Mouse (Mus musculus) forebrain, embryonic 10.5 days (tissue): ENCODE measurements at regions not wholly inside any gene's neighbourhood (a gene's known extent, or its start where the extent isn't known, plus 50 kb on each side); places are given as distances from the start of the nearest gene placed in this dataset.

Source experiments
- DNase-seq: peaks from one replicate; pipeline ENCODE4 v3.0.0-alpha.2; 2017; ENCODE audit warnings: low spot score; ENCODE audit errors: extremely low spot score
- H3K27ac ChIP-seq: fragments of 300-500 bp; sonication (generic); 2 replicates; pipeline ENCODE4 v1.5.1; 2016; ENCODE audit warnings: mild to moderate bottlenecking
- H3K27me3 ChIP-seq: fragments of 300-500 bp; sonication (generic); 2 replicates; pipeline ENCODE4 v1.6.1; 2016; ENCODE audit warnings: mild to moderate bottlenecking; ENCODE audit not compliant: poor library complexity, severe bottlenecking
- H3K36me3 ChIP-seq: fragments of 300-500 bp; sonication (generic); replicated peaks from 2 replicates; pipeline ENCODE4 v1.6.1; 2016; ENCODE audit warnings: mild to moderate bottlenecking, moderate library complexity
- H3K4me1 ChIP-seq: fragments of 300-500 bp; sonication (generic); 2 replicates; pipeline ENCODE4 v1.6.1; 2016
- H3K4me3 ChIP-seq: fragments of 300-500 bp; sonication (generic); 2 replicates; pipeline ENCODE4 v1.5.1; 2016; ENCODE audit warnings: mild to moderate bottlenecking, moderate library complexity
- H3K9me3 ChIP-seq: fragments of 300-500 bp; sonication (generic); 2 replicates; pipeline ENCODE4 v1.6.1; 2016; ENCODE audit warnings: mild to moderate bottlenecking, moderate library complexity
- WGBS: fragments of 180-500 bp; shearing (Covaris S2); methylation state at CpG from one replicate; pipeline ENCODE4 v1.1.7; 2016; 5-methylcytosine and 5-hydroxymethylcytosine counted together

GRCm38 (mm10) chr9:87968190-87969082 lies 237.4 kb upstream of the Tbx18 start:
- WGBS = 67% methylated on average over 5 of the region's 5 CpGs
- H3K4me3 ChIP-seq = no peak overlapping the region
- H3K36me3 ChIP-seq = no peaks in the 10 kb centered on the region

DNA sequence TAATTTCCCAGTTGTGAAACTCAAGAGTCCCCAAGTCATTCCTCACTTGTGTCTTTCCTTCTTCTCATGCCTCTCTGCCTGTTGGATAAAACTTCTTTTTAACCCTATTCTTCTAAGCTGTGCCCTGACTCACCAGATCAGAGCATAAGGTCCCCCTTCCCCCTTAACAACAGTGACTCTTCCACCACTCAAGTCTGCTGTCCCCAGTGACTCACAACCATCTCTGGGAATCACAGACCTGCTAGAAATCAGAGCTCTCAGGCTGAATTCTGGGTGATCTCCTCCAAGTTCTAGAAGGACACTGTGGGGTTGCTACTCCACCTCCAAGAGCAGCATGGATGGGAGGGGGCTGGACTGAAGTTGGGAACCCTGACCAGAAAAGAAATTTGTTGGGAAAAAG lies 239.5 kb upstream of the Tbx18 start:
- Histone ChIP-seq H3K4me1 (no peaks in the 10 kb centered on the region), H3K36me3 (no peaks in the 10 kb centered on the region), H3K4me3 (no peak overlapping the region), H3K27ac (no peak overlapping the region), H3K9me3 (no peaks in the 10 kb centered on the region), H3K27me3 (no peaks in the 10 kb centered on the region)
- no peak for DNase-seq

More at GRCm38 (mm10) chr9:87968190-87969082, 237.4 kb upstream of the Tbx18 start:
- Histone ChIP-seq H3K4me1 (no peaks in the 10 kb centered on the region), H3K27me3 (no peaks in the 10 kb centered on the region), H3K9me3 (no peaks in the 10 kb centered on the region), H3K27ac (no peak overlapping the region)
- no peak for DNase-seq

DNA sequence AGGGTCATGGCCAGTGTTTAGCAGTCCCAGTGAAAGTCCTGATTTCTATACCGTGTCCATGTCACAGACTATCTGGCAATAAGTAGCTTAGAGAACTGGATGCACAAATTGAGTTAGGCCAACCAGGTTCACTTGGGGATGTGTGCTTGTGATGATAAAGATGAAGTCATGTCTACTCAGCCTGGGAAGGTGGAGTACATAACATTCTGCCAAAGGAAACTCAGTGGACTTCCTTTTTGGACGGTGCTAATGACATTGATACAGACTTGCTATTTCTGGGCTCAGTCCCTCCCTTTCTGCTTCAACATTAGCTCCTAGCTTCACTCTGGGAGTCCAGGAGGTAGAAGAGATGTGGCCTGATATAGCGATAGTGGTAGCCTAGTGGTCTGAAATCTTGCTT lies 240.7 kb upstream of the Tbx18 start:
- no peak for DNase-seq
- H3K36me3 ChIP-seq = no peaks in the 10 kb centered on the region
- no peak overlapping the region for H3K27ac ChIP-seq
- 91% methylated on average over 3 of the region's 3 CpGs for WGBS
- H3K4me1 ChIP-seq = no peaks in the 10 kb centered on the region
- no peaks in the 10 kb centered on the region for H3K27me3 ChIP-seq
- H3K9me3 ChIP-seq = no peaks in the 10 kb centered on the region
- H3K4me3 ChIP-seq = no peak overlapping the region

GRCm38 (mm10) chr9:87973531-87973930 lies 242.5 kb upstream of the Tbx18 start:
- Histone ChIP-seq H3K27ac (no peak overlapping the region), H3K4me3 (no peak overlapping the region), H3K27me3 (no peaks in the 10 kb centered on the region), H3K9me3 (no peaks in the 10 kb centered on the region), H3K4me1 (no peaks in the 10 kb centered on the region), H3K36me3 (no peaks in the 10 kb centered on the region)
- WGBS = 38% methylated on average over 6 of the region's 6 CpGs
- DNase-seq = peak; percentile 24

- Histone ChIP-seq H3K36me3 (no peaks in the 10 kb centered on the region), H3K4me3 (no peak overlapping the region), H3K9me3 (no peaks in the 10 kb centered on the region), H3K27me3 (no peaks in the 10 kb centered on the region), H3K27ac (no peak overlapping the region), H3K4me1 (no peaks in the 10 kb centered on the region; the same call in 1 of the 2 replicates)
- WGBS = 60% methylated on average over 3 of the region's 3 CpGs
- no peak for DNase-seq
These were observed 253.8 kb upstream of the Tbx18 start for GRCm38 (mm10) chr9:87984910-87985309.

DNA sequence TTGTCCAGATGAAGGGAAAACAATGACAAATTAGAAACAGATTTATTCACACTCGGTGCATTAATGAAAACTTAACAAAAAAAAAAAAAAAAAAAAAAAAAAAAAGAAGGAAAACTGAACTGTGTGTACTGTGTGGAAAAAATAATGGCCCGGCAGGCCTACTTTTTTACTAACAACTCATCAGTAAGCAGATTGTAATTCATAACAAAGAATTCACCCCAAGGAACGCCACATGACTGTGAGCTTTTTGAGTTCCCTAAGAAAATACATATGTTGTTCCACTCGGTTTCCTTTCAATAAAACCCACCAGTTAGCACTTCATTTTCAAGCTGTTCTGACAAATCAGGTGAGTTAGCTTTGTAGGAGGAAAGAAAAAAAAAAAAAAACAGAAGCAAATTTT lies 254.4 kb upstream of the Tbx18 start:
- H3K4me1 ChIP-seq = no peaks in the 10 kb centered on the region; the same call in 1 of the 2 replicates
- WGBS = 64% methylated on average over 4 of the region's 4 CpGs
- no peak for DNase-seq
- no peaks in the 10 kb centered on the region for H3K36me3 ChIP-seq
- no peaks in the 10 kb centered on the region for H3K27me3 ChIP-seq
- no peak overlapping the region for H3K27ac ChIP-seq
- H3K9me3 ChIP-seq = no peaks in the 10 kb centered on the region
- H3K4me3 ChIP-seq = no peak overlapping the region

DNA sequence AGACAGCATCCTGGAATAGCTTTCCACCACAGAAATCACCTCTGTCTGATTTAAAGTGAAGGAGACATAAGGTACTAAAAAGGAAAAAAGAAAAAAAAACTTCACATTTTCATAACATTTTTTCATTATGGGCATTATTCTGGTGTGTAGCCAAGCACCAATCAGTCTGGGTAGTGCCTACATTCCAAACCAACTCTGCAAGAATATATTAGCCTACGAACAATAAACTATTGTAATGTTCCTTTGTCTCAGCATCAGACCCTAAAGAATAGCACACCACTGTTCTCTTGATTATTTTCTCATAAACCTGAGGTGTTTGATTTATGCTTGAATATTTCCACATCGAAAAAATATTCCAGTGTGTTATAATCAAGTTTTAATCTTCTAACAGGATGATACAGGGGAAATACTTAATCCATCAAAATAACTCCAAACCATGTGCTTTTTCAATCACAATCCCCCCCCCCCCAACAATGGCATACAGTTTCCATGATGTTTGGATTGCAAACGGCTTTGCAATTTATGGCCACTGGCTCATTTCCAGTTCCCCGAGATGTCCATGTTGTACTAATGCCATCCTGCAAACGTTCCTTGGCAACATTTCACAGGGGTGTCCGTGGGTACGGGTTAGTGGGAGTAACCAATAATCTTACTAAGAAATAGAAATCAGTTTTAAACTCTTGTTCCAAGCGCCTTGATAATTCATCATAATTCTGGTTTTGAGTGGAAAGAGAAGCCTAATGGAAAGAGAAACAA lies 275.1 kb upstream of the Tbx18 start:
- H3K27me3 ChIP-seq = no peaks in the 10 kb centered on the region
- no peaks in the 10 kb centered on the region for H3K36me3 ChIP-seq
- no peaks in the 10 kb centered on the region for H3K4me1 ChIP-seq
- no peaks in the 10 kb centered on the region for H3K9me3 ChIP-seq
- H3K27ac ChIP-seq = no peak overlapping the region
- 90% methylated on average over 8 of the region's 8 CpGs for WGBS
- H3K4me3 ChIP-seq = no peak overlapping the region
- DNase-seq = no peak

DNA sequence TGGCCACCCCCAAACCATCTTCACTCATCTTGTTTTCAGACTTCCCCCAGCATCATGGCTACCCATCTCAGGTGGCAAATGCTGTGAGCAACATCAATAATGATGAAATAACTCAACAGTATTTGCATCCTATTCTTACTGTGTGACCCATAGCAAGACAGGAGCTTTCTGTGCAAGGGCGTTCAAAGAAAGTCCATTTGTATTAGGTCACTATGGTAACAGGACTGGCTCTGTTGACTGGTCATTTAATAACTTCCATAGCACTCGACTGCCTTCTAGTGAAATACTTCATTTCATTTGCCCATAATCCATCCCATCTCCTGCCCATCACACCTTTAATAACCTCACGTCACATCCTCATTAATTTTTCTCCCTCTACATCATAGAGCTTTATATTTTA lies 292.7 kb upstream of the Tbx18 start:
- Histone ChIP-seq H3K9me3 (0 out of 2 replicates have a peak, but pooled peaks cover 7% of the 10 kb centered on the region), H3K4me3 (no peak overlapping the region), H3K27ac (no peak overlapping the region), H3K36me3 (no peaks in the 10 kb centered on the region), H3K4me1 (no peaks in the 10 kb centered on the region), H3K27me3 (no peaks in the 10 kb centered on the region)
- WGBS = 83% methylated on average over 3 of the region's 3 CpGs
- DNase-seq = no peak

GRCm38 (mm10) chr9:88025936-88026335 lies 294.9 kb upstream of the Tbx18 start:
- H3K36me3 ChIP-seq = no peaks in the 10 kb centered on the region
- no peak for DNase-seq
- 75% methylated on average over 2 of the region's 2 CpGs for WGBS

DNA sequence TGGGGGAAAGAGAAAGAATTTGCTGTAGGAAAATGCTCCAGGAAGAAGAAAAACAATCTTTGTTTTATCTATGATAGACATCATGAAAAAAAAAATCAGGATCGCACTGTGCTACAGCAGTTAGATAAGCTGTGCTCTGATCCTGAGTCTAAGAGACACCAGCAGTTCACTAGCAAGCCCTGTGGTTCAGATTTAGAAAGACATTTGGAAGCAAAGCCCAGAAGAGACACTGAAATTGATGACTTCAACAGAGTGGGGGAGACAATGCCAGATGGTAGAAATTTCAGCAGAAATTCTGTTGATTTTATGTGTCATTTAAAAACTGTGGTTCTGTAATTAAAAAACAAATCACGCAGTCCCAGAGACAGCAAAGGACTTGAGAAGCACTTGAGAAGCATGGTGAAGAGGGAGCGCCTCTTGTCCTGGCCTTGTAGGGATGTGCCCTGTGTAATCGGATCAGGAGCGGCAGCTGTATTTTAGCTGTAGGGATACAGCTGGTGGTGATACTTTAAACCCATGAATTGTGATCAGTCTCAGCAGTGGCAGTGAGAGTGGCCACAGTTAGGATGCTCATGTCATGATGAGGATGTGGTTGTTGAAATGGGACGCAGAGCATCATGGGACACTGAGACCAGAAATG lies 296.4 kb upstream of the Nt5e start:
- Histone ChIP-seq H3K4me3 (no peak overlapping the region), H3K4me1 (no peaks in the 10 kb centered on the region), H3K27ac (no peak overlapping the region), H3K9me3 (no peaks in the 10 kb centered on the region), H3K36me3 (no peaks in the 10 kb centered on the region), H3K27me3 (no peaks in the 10 kb centered on the region)
- WGBS = 88% methylated on average over 6 of the region's 6 CpGs
- DNase-seq = no peak

More at GRCm38 (mm10) chr9:88025936-88026335, 294.9 kb upstream of the Tbx18 start:
- Histone ChIP-seq H3K9me3 (no peaks in the 10 kb centered on the region), H3K4me1 (no peaks in the 10 kb centered on the region), H3K27ac (no peak overlapping the region), H3K4me3 (no peak overlapping the region), H3K27me3 (no peaks in the 10 kb centered on the region)

DNA sequence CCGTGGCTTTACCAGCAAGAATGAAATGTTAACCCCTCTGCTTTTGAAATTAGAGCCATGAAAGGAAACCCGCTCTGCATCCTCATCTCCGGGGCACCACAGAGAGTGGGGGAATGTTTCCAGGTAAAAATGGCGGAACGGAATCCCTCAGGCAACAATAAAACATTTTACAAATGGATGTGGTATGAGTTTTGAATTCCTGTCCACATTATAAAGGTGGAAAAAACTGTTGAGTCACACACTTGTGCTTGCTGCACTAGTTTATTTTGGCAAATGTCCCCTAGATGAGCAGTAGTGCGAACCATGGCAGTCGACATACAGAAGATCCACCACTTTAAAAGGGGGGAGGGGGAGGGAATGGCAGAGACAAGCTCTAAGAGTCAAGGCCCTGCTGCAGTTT lies 289.4 kb upstream of the Nt5e start:
- H3K4me1 ChIP-seq = no peaks in the 10 kb centered on the region
- DNase-seq = no peak
- 91% methylated on average over 7 of the region's 7 CpGs for WGBS
- no peaks in the 10 kb centered on the region for H3K9me3 ChIP-seq
- H3K36me3 ChIP-seq = no peaks in the 10 kb centered on the region
- no peaks in the 10 kb centered on the region for H3K27me3 ChIP-seq
- no peak overlapping the region for H3K27ac ChIP-seq
- no peak overlapping the region for H3K4me3 ChIP-seq

GRCm38 (mm10) chr9:88049270-88049669 lies 277.7 kb upstream of the Nt5e start:
- 31% methylated on average over 13 of the region's 13 CpGs for WGBS
- no peaks in the 10 kb centered on the region for H3K36me3 ChIP-seq
- peaks cover 25% of the 10 kb centered on the region for H3K27me3 ChIP-seq
- no peaks in the 10 kb centered on the region for H3K9me3 ChIP-seq
- peaks cover 14% of the 10 kb centered on the region for H3K4me1 ChIP-seq
- H3K27ac ChIP-seq = no peak overlapping the region
- no peak overlapping the region for H3K4me3 ChIP-seq
- peak; percentile 34 for DNase-seq

DNA sequence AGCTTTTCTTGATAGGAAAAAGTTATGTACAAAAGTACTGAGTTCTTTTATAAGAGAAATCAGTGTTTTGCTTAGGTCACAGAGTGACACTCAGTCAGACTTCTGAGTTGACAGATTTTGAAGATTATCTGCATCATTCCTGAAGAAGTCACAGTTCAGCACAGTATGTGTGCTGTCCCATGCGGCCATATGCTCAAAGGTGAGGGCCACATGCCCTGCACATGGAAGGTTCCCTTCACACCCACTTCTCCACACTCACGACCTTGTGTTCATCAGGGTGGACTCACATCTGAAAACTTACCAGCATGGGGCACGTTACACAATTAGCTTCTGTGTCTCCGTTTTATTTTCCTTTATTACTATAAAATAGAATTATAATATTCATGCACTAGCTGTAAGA lies 277.2 kb upstream of the Nt5e start:
- no peaks in the 10 kb centered on the region for H3K9me3 ChIP-seq
- no peak overlapping the region for H3K27ac ChIP-seq
- 83% methylated on average over 4 of the region's 4 CpGs for WGBS
- peaks cover 28% of the 10 kb centered on the region for H3K27me3 ChIP-seq
- no peak overlapping the region for H3K4me3 ChIP-seq
- DNase-seq = no peak
- H3K36me3 ChIP-seq = no peaks in the 10 kb centered on the region
- H3K4me1 ChIP-seq = peaks cover 14% of the 10 kb centered on the region
